Mouse (Mus musculus): ENCODE results near the gene Grk6.

DNA sequence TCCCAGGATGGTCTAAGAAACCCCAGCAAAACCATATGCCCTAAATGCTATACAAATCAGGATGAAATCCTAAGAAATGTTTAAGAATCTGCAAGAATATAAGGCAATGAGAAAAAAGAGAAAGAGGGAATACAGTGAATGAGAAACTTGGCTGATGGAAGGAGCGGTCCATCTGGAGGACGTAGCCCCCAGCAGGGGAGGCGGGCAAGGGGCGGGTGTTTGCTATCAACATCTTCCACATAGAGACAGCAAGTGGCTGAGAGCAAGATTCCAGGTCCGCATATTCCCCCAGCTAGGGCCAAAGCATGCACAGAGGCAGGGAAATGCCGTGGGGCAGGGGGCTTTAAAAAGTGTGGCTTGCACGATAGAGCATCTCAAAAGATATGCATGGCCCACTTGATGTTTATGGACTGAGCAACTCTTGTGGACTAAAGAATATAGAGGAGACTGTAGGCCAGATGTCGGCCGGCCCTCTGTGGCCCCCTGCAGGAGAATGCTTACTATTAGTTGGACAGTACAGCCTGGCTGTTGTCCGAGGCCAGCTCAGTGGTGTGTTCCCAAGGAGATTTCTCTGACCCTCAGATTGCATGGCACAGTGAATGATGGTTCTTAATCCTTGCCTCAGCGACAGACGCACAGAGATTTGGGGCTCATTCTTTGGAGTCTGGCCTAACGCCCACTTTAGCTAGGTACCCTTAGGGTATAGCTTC, 24.1 kb downstream of the Grk6 start:
- TF ChIP-seq CTCF (IDR thresholded peaks at IDR 0.05; ENCODE audit: low read depth) (peak; percentile 57), EP300 (IDR thresholded peaks at IDR 0.05; ENCODE audit: low read depth) (no peak)

All from liver, embryonic 14.5 days (tissue).